Mouse (Mus musculus): ENCODE measurements around the gene Fgd3. TPM values are rescaled to one million over a fixed set of nuclear protein-coding genes. Genes with fewer than 3 reads are reported as not detected.

Fgd3 gene
- total and polyA plus RNA-seq, 3 experiments = 8.7 to 16.1 (median 14.5) TPM

DNA sequence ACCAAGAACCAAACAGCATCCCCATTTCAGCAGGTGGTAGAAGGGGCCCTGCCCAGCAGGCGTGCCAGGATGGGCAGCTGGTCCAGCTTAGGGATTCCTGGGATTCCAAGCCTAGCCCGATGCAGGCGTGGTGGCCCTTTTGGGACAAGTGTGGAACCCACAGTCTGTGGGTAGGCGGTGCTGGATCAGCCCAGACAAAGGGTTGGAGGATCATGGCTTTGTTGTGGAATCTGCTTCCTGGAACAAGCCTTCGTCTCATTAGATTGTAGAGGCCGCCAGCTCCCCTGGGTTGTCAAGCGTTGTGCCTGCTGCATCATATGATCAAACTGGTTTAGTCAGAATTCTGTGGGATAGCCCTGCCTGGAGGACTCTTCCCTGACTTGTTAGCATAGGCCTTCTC, 42.3 kb upstream of the Fgd3 start:
- H3K79me2 ChIP-seq (replicated peaks; ENCODE audit: control insufficient read depth, extremely low read depth, insufficient read depth, poor library complexity, severe bottlenecking) = no peaks in the 10 kb centered on the region
- H3K4me3 ChIP-seq (replicated peaks in 1 of 3; ENCODE audit: low read depth in 2 of 3, low read length in 2 of 3, poor library complexity in 1 of 3) = no peak overlapping the region
- H3K36me3 ChIP-seq (replicated peaks in 1 of 2; ENCODE audit: control insufficient read depth in 1 of 2, insufficient read depth in 1 of 2, low read length in 1 of 2) = peaks cover 0 to 26% of the 10 kb centered on the region in 2 experiments
- dilution Hi-C loops (cut with MboI; ENCODE audit: extremely low pct_ligation_motif_present, extremely low pct_unique_long_range_greater_than_20kb, low sequenced_read_pairs) = no loop called here
- H3K27me3 ChIP-seq (replicated peaks) = no peaks in the 10 kb centered on the region
- no peak overlapping the region for H3K9ac ChIP-seq (ENCODE audit: insufficient read depth, low read depth)
- peaks cover 0 to 33% of the 10 kb centered on the region in 2 experiments; a peak in 3 of 4 replicates for H3K4me1 ChIP-seq (ENCODE audit: control insufficient read depth in 1 of 2, insufficient read depth in 2 of 2)
- in situ Hi-C loops (cut with MboI; ENCODE audit: low pct_ligation_motif_present, low pct_unique_long_range_greater_than_20kb, low sequenced_read_pairs) = no loop called here
- no peak overlapping the region for H3K4me2 ChIP-seq (ENCODE audit: insufficient read depth, low read depth, poor library complexity, severe bottlenecking)
- TF ChIP-seq POLR2AphosphoS2 (IDR thresholded peaks at IDR 0.05; ENCODE audit: low read depth, low read length) (no peak), TBP (conservative IDR thresholded peaks at IDR 0.05; ENCODE audit: low read depth, low read length) (no peak), JUND (conservative IDR thresholded peaks at IDR 0.05; ENCODE audit: low read depth, low read length) (no peak), RCOR1 (conservative IDR thresholded peaks at IDR 0.05; ENCODE audit: low read depth, low read length) (no peak), UBTF (IDR thresholded peaks at IDR 0.05; ENCODE audit: low read depth, low read length) (no peak), HCFC1 (IDR thresholded peaks at IDR 0.05; ENCODE audit: low read depth, low read length) (no peak)
- no peak for DNase-seq (ENCODE audit: extremely low read depth)
- H3K9me3 ChIP-seq (replicated peaks; ENCODE audit: low read length) = no peaks in the 10 kb centered on the region
- no peak overlapping the region for H3K27ac ChIP-seq (ENCODE audit: insufficient read depth, low read depth)

DNA sequence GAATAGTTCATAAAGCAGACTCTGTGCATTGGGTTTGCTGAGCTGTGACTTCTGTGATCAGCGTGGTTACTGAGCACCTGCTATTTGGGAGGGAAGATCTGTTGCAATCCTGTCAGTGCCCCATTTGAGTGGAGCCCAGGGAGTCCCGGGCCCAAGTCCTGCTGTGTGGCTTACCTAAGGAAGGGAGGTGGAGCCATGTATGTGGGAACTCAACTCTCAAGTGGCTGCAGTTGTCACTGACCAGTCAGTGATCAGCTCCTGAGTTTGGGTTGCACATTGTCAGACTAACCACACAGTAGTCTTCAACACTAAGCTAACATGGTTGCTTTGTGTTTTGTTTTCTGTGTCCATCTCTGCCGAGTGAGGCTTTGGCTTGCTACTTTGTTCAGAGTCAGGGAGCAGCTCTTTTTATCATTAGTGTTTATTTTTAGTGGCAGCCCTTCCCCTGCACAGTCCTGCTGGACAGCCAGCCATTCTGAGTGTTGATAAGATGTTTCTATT, 40.8 kb upstream of the Fgd3 start:
- H3K36me3 ChIP-seq (replicated peaks in 1 of 2; ENCODE audit: control insufficient read depth in 1 of 2, insufficient read depth in 1 of 2, low read length in 1 of 2) = peaks cover 0 to 34% of the 10 kb centered on the region in 2 experiments
- H3K4me2 ChIP-seq (ENCODE audit: insufficient read depth, low read depth, poor library complexity, severe bottlenecking) = no peak overlapping the region
- no peak overlapping the region for H3K4me3 ChIP-seq (replicated peaks in 1 of 3; ENCODE audit: low read depth in 2 of 3, low read length in 2 of 3, poor library complexity in 1 of 3)
- DNase-seq (ENCODE audit: extremely low read depth) = no peak
- no peak for TF ChIP-seq MAFK (IDR thresholded peaks at IDR 0.05; ENCODE audit: insufficient replicate concordance, low read length)
- no peak for TF ChIP-seq POLR2AphosphoS2 (IDR thresholded peaks at IDR 0.05; ENCODE audit: low read depth, low read length)
- TF ChIP-seq RAD21 (IDR thresholded peaks at IDR 0.05; ENCODE audit: low read depth, low read length) = no peak
- TF ChIP-seq JUND (conservative IDR thresholded peaks at IDR 0.05; ENCODE audit: low read depth, low read length) = no peak
- TF ChIP-seq ETS1 (conservative IDR thresholded peaks at IDR 0.05; ENCODE audit: low read depth, low read length) = no peak
- no peak for TF ChIP-seq SIN3A (IDR thresholded peaks at IDR 0.05; ENCODE audit: low read length)
- TF ChIP-seq E2F4 (IDR thresholded peaks at IDR 0.05; ENCODE audit: insufficient replicate concordance, low read depth, low read length) = no peak
- TF ChIP-seq HCFC1 (IDR thresholded peaks at IDR 0.05; ENCODE audit: low read depth, low read length) = no peak
- TF ChIP-seq GABPA (IDR thresholded peaks at IDR 0.05; ENCODE audit: insufficient replicate concordance, low read depth, low read length) = no peak
- no peak for TF ChIP-seq CTCF (conservative IDR thresholded peaks at IDR 0.05 in 1 of 2, IDR thresholded peaks at IDR 0.05 in 1 of 2; ENCODE audit: low read depth in 2 of 2, low read length in 2 of 2)
- no peak for TF ChIP-seq JUN (IDR thresholded peaks at IDR 0.05; ENCODE audit: insufficient read depth, low read depth, low read length)
- no peak for TF ChIP-seq MAX (IDR thresholded peaks at IDR 0.05; ENCODE audit: low read length)
- TF ChIP-seq USF2 (conservative IDR thresholded peaks at IDR 0.05; ENCODE audit: low read depth, low read length) = no peak
- peaks cover 0 to 27% of the 10 kb centered on the region in 2 experiments; a peak in 2 of 4 replicates for H3K4me1 ChIP-seq (ENCODE audit: control insufficient read depth in 1 of 2, insufficient read depth in 2 of 2)
- no peaks in the 10 kb centered on the region for H3K79me2 ChIP-seq (replicated peaks; ENCODE audit: control insufficient read depth, extremely low read depth, insufficient read depth, poor library complexity, severe bottlenecking)
- H3K27ac ChIP-seq (ENCODE audit: insufficient read depth, low read depth) = no peak overlapping the region
- no peaks in the 10 kb centered on the region for H3K27me3 ChIP-seq (replicated peaks)
- in situ Hi-C loops (cut with MboI; ENCODE audit: low pct_ligation_motif_present, low pct_unique_long_range_greater_than_20kb, low sequenced_read_pairs) = no loop called here
- H3K9me3 ChIP-seq (replicated peaks; ENCODE audit: low read length) = no peaks in the 10 kb centered on the region
- H3K9ac ChIP-seq (ENCODE audit: insufficient read depth, low read depth) = no peak overlapping the region
- dilution Hi-C loops (cut with MboI; ENCODE audit: extremely low pct_ligation_motif_present, extremely low pct_unique_long_range_greater_than_20kb, low sequenced_read_pairs) = no loop called here
